Mouse (Mus musculus): ENCODE data around the gene Eef1a1. TPM values are rescaled to one million over a fixed set of nuclear protein-coding genes. Genes with fewer than 3 reads are reported as not detected.
"Not testable (repeated sequence)": the region's sequence is repeated elsewhere in the genome, so short reads cannot be mapped to it uniquely, and the experiment has no call there.

Eef1a1 gene
- total RNA-seq, 2 experiments from 2014 or later: 2,374 to 4,552 TPM

DNA sequence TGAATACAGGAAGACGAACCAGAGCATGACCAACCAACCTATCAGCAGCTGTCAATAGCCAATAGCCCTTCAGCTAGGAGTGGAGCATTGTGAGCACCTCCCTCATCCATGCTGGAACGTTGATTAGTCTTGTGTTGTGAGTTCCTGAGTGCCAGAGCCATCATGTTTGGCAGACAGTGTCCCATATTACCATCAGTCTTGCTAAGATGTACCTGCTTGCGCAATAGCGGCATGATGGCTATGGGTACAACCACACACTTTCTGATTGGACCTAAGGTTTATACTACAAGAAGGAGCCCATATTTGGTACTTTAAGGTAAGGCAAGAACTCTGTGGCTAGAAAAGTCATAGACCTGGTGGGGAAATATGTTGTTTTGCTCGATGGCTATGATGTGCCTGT, 22.8 kb upstream of the Eef1a1 start:
- no peak for ATAC-seq (replicated peaks; ENCODE audit: low FRiP score, poor library complexity, severe bottlenecking)

DNA sequence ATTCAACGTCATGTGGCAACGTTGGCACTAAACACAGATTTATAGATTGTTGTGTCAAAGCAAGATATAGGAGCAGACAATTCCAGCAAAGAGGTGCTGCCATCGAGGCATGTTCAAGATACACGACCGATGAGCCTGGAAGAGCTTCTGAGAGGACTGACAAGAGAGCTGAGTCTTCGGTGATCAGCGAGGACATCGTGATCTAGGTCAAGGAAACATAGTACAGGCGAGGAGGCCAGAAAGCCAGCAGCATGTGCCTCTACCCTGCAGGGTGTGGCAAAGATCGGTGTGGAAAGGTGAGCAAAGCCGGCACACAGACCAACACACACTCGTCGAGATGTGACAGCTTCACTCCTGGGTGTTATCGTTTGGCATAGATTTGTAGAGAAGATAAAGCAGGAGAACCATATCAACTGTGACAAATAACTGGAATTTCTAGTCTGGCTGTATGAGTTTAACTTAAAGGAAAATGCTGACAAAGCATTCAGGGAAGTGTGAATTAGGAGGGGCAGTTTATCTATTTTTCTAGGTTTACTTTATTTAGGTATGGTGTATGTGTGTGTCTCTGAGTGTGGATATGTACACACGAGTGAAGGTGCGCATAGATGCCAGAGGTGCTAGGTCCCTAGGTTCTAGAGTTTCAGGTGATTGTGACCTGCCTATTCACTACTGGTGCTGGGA, 19.3 kb upstream of the Eef1a1 start:
- ATAC-seq (replicated peaks; ENCODE audit: low FRiP score, poor library complexity, severe bottlenecking): 0 out of 2 replicates have a peak, but pooled peaks have one; percentile 30

DNA sequence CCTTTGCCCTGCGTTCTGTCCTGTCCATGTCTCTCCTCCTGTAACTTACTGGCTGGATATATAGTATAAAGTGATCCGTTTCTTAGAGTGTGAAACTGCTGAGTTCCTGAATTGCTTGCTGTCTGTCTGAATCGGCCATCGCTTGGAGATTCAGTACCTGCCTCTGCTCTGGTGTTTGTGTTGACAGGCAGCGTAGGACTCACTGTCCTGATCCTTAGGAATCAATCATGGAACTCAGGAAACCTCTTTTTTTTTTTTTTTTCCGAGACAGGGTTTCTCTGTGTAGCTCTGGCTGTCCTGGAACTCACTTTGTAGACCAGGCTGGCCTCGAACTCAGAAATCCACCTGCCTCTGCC, 17.7 kb upstream of the Eef1a1 start:
- ATAC-seq (replicated peaks; ENCODE audit: low FRiP score, poor library complexity, severe bottlenecking): no peak

DNA sequence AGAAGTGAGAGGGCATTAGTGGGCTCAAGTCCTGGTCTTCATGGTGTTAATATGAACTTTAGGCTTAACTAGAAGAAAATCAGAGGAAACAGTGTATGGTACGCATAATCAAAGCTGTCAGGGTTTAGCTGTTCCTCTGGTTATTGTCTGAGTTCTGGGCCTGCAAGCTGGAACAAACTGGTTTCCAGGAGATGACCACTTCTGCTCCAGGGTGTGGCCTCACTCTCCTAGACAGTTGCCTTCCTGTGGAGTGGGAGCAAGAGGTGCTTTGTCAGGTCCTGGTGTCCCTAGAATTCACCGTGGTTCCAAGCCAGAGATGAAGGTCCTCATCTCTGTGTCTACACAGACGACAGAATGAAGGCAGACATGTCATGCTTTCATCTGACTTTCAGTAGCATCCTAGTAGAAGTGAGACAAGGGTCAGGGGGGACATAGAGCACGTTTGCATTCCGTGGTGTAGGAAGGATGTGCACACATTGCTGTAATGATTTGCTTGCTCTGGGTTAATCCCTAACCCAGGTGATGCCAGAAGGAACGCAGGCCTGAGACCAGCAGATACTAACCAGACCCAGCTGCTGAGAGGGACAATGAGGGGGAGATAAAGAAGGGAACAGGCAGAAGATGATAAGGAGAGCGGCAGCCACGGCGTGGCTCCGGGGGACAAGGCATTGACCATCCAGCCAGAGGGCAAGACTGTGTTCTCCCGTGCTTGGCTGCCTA, 17.2 kb upstream of the Eef1a1 start:
- no peak for ATAC-seq (replicated peaks; ENCODE audit: low FRiP score, poor library complexity, severe bottlenecking)

DNA sequence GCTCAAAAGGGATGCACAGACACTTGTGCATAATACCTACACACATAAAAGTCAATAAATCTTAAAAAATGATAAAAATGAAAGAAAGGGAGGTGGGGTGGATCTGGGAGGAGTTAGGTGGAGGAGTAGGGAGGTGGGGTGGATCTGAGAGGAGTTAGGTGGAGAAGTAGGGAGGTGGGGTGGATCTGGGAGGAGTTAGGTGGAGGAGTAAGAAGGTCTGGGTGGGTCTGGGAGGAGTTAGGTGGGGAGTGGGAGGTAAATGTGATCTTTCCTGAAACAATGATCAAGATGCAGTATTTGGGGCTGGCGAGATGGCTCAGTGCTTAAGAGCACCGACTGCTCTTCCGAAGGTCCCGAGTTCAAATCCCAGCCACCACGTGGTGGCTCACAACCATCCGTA, 16.3 kb upstream of the Eef1a1 start:
- no peak for ATAC-seq (replicated peaks; ENCODE audit: low FRiP score, poor library complexity, severe bottlenecking)

DNA sequence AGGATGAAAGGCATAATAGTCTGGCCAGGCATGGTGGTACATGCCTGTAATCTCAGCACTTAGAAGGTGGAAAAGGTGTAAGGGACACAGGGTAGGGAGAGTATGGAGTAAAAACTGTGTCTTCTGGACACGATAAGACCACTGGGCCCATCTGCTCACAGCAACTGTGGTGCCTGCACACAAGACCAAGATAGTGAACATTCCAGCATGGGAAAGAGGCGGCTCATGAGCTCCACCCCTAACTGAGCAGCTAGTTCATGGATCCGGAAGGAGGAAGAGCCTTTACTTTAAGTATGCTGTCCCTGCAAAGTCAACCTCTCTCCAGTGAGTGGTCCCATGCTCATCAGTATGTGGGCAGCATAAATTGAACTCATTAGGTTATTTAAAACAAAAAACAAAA, 15.7 kb upstream of the Eef1a1 start:
- no peak for ATAC-seq (replicated peaks; ENCODE audit: low FRiP score, poor library complexity, severe bottlenecking)

DNA sequence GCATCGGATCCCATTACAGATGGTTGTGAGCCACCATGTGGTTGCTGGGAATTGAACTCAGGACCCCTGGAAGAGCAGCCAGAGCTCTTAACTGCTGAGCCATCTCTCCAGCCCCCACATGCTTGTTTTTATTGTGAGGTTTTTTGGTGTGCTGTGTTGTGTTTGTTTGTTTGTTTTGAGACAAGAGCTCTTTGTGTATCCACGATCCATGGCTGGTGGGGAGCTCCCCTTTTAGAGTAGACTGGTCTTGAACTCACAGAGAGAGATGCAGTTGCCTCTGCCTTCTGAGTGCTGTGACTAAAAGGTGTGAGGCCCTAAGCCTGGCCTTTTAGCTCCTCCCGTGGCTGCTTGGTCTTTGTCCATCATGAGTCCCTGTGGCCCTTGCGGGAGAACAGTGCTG, 15.2 kb upstream of the Eef1a1 start:
- no peak for ATAC-seq (replicated peaks; ENCODE audit: low FRiP score, poor library complexity, severe bottlenecking)

DNA sequence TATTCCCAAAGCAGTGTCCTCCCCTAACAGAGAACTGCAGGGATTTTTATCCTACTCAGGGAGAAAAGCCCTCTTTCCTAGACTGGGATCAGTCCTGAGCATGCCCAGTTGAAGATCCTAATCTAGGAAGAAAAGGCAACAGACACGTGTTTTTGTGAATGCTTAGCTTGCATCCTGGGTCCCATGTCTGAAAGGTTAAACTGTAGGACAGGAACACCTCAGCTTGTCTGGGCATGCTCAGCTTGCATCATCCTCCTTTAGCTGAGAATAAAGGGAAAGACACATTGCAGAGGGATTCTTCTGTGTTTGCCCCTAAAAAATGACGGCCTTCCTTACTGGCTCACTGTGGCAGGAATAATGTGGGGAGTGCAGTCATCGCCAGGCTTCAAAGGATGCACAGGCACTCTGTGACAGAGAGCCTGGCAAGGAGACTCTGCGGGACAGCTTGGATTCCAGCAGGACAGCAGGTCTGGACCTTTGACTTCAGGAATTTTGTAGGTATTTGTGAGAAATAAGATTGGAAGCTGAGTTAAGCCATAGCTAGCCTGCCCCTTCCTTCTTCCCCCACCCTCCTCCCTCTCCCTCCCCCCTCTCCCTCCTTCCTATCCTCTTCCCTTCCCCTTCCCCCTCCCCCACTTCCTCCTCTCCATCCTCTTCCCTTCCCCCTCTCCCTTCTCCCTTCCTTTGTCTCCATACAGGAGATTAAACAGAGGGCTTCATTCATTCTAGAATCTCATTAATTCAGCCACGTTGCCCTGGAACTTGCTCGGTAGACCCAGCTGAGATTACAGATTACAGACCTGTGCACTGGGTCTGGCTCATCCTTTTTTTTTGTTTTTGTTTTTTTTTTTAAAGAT, 14.5 kb upstream of the Eef1a1 start:
- ATAC-seq (replicated peaks; ENCODE audit: low FRiP score, poor library complexity, severe bottlenecking): no peak

DNA sequence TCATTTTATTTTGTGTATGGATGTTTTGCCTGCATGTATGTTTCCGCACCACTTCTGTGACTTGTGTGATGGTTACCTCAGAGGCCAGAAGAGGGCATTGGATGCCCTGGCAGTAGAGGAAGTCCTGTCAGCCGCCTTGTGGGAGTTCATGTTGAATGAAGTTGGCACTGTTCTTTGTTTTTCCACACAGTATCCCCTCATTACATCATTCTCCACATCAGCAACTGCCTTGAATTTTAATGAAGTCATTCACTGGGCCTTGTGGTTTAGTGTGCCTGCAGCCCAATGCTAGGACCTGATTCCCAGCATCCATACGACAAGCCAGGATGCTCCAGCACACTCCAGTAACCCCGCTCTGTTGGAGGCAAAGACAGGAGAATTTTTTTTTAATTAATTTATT, 12.3 kb upstream of the Eef1a1 start:
- no peak for ATAC-seq (replicated peaks; ENCODE audit: low FRiP score, poor library complexity, severe bottlenecking)

DNA sequence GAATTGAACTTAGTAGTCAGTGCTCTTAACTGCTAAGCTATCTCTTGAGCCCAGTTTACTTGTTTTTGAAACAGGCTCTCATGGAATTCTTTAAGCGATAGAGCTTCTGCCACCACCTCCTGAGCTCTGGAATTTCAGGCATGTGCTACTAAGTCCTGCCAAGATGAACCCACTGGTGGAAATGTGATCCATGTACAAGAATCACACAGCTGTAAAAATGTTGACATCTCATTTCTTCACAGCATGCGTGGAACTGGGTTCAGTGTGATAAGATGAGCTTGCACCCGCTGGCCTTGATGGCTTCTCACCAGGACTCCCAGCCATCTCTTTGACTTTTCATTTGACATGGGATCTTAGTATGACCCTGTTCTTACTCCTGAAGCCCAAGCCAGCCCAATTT, 11.4 kb upstream of the Eef1a1 start:
- no peak for ATAC-seq (replicated peaks; ENCODE audit: low FRiP score, poor library complexity, severe bottlenecking)

DNA sequence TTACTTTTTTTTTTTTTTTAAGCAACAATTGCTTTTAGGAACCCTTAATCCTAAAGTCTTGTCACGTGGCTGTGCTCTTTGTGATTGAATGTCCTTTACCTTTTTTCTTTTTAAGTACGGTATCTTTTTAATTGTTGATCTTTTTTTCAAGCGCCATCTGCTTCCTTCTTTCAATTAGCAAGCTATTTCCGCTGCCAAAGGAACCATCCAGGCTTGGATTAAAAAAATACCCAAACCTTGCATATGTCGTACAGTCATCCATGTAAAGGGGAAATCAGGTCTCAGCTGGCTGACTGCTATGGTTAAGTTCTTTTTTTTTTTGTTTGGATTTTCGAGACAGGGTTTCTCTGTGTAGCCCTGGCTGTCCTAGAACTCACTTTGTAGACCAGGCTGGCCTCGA, 4.2 kb upstream of the Eef1a1 start:
- ATAC-seq (replicated peaks; ENCODE audit: low FRiP score, poor library complexity, severe bottlenecking): no peak

DNA sequence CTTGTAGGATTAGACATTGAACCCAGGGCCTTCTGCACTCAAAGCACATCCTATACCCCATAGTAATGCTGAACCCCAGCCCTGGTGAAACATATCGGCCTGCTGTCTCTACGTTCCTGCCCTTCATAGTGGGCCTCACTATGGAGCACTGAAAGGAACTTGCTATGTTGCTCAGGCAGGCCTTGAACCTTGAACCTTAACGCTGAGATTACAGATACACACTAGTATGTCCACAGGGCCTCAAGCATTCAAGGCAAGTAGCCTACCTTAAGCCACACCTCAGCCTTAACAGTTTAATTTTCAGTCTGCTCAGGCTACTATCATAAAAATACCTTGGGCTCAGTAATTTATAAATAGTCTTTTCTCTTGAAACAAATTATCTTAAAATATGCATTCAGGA, 3.3 kb upstream of the Eef1a1 start:
- ATAC-seq (replicated peaks; ENCODE audit: low FRiP score, poor library complexity, severe bottlenecking): no peak

DNA sequence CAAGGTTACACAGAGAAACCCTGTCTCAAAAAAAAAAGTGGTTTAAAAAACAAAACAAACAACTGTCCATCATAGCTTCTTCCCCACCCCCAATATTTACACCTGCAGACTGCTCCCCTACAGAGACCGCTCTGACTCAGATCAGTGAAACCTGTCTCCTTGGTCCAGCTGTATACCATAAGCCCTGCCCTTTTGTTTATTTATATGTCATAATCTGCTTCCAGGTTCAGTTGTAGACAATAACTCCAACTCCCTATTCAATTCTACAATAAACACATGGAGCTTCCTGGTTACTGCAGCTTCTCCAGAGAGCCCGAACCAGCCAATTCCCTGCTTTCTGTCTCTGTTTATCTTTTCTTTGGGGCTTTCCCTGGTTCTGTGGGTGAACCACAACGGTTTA, 2.2 kb upstream of the Eef1a1 start:
- no peak for ATAC-seq (replicated peaks; ENCODE audit: low FRiP score, poor library complexity, severe bottlenecking)

DNA sequence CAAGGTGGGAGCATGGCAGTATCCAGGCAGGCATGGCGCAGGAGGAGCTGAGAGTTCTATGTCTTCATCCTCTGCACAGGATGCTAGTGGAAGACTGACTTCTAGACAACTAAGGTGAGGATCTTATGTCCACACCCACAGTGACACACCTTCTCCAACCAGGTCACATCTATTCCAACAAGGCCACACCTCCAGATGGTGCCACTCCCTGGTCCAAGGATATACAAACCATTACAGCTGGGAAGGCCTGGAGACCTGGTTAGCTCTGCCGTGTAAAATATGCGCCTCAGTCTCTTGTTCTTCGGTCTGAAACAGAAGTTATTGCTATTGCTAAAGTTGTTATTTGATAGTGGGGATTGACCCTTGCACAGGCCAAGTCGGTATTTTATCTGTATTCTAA, 930 bp downstream of the Eef1a1 start:
- not testable (repeated sequence) for ATAC-seq (replicated peaks; ENCODE audit: low FRiP score, poor library complexity, severe bottlenecking)

DNA sequence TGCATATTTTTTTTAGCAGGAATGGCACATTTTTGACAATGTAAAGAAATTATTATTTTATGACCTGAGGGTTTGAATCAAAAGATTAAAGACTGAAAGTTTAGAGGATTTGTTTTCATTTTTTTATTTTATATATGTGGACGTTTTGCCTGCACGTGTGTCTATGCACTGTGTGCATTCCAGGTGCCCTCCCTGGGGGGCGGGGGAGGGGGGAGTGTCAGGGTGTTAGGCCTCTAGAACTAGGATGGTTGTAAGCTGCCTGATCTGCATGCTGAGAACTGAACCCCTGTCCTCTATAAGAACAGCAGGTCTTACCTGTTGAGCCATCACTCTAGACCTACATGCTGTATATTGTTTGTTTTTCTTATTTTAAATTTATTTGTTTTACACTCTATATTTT, 4.3 kb downstream of the Eef1a1 start:
- ATAC-seq (replicated peaks; ENCODE audit: low FRiP score, poor library complexity, severe bottlenecking): no peak

DNA sequence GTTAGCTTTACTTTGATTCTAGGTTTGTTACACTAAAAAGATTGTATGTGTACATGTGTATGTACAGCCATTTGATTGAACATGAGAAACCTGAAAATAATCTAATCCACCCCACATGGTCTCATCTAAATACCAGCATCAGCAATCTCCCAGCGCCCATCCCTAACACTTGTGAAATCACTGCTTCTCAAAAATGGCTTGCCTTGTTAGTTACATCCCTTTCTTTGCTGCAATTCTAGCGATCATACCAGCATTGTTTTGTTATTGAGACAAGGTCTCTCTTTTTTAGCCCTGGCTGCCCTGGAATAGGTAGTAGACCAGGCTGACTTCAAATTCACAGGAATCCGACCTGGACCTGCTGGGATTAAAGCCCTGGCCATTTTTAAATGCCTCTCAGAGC, 6.6 kb downstream of the Eef1a1 start:
- no peak for ATAC-seq (replicated peaks; ENCODE audit: low FRiP score, poor library complexity, severe bottlenecking)

DNA sequence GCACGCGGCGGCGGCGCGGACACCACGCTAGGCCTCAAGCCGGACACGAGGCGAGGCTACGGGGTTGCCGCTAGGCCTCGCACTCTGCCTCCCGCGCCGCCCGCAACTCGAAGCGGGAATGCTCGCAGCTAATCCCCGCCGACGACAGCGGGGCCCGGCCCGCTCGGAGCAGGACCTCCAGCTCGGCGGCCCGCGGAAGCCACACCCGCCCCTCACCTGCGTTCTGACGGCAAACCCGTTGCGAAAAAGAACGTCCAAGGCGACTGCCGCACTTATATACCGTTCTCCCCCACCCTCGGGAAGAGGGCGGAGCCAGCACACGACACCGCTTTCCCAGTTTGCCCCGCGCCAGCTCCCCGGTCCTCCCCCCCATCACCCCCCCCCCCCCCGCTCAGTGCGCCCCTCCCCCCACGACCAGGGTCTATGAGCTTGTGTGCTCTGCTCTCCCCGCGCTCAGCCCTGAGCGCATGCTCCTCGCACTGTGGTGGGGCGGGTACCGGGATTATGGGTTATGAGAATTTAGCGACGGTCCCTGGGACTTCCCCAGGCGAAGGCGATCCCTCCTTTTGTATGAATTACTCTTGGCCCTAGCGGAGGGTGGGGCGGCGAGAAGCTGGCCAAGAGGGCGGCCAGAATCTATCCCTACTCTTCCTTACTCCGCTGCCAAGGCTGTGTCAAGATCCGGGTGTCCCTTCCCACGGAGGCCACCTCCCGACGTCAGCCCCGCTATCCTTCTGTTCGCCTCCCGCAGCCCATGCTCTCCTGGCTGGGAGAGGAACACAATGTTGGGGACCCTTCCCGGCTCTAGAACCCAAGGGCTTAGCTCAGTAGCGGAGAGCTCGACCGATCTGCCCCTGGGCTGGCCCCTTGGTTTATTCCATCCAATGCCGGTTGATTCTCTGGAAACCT, 7.3 kb downstream of the Eef1a1 start:
- ATAC-seq (replicated peaks; ENCODE audit: low FRiP score, poor library complexity, severe bottlenecking): peak; percentile 69

DNA sequence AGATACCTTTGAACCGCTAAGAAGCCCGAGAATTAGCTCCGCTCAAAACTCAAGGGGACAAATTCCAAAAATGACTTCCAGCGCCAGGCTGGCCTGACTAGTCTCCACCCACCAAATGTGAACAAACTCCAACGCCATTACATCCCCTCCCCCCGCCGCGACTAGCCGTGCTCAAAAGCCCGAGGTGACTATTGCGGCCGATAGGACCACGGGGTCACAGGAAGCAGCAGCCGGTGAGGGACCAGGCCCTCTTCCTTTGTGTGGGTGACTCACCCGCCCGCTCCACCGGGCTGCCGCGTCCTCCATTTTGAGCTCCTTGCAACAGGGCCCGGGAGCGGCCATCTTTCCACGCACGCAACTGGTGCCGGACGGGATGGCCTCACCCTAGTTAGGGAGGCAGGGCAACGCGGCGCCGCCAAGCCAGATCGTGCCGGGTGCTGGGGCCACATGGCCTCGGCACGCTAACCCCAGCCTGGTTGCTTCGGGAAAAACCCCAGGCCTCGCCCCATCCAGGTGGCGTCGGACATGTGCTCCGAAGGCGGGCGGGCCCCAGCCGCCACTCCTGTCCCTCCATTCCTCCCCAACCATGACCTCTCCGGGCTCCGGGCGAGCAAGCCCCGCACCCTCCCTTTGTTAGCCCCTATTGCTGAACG, 8.1 kb downstream of the Eef1a1 start:
- ATAC-seq (replicated peaks; ENCODE audit: low FRiP score, poor library complexity, severe bottlenecking): peak; percentile 83

DNA sequence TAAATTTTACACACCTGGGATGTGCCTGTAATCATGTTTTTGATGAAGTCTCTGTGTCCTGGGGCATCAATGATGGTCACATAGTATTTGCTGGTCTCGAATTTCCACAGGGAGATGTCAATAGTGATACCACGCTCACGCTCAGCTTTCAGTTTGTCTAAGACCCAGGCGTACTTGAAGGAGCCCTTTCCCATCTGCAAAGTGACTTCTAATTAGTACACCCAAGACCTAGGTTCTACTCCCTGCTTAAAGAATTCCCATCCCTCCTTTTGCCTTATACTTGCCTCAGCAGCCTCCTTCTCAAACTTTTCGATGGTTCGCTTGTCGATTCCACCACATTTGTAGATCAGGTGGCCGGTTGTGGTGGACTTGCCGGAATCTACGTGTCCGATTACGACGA, 8.7 kb downstream of the Eef1a1 start:
- ATAC-seq (replicated peaks; ENCODE audit: low FRiP score, poor library complexity, severe bottlenecking): not testable (repeated sequence)
